Mouse (Mus musculus) limb, embryonic 15.5 days (tissue): ENCODE measurements around the gene Tmed9. TPM values are rescaled to one million over a fixed set of nuclear protein-coding genes. Genes with fewer than 3 reads are reported as not detected.
"Not testable (repeated sequence)": the region's sequence is repeated elsewhere in the genome, so short reads cannot be mapped to it uniquely, and the experiment has no call there.

ENCODE experiments used
- ATAC-seq: fragments of 200-750 bp; cut with Nextera tagmentation; 2 replicates; pipeline ENCODE4 v1.8.0; 2017; ENCODE audit warnings: low read depth, moderate TSS enrichment; ENCODE audit not compliant: insufficient number of reproducible peaks, low FRiP score, low TSS enrichment
- H3K27ac ChIP-seq: fragments of 300-500 bp; sonication (generic); 2 replicates; pipeline ENCODE4 v1.5.1; 2015; ENCODE audit warnings: moderate library complexity, mild to moderate bottlenecking, inconsistent platforms
- H3K27me3 ChIP-seq: fragments of 300-500 bp; sonication (generic); 2 replicates; pipeline ENCODE4 v1.6.1; 2015; ENCODE audit warnings: inconsistent platforms
- H3K36me3 ChIP-seq: fragments of 300-500 bp; sonication (generic); 2 replicates; pipeline ENCODE4 v1.6.1; 2015; ENCODE audit warnings: inconsistent platforms
- H3K4me1 ChIP-seq: fragments of 300-500 bp; sonication (generic); 2 replicates; pipeline ENCODE4 v1.6.1; 2015; ENCODE audit warnings: inconsistent platforms
- H3K4me2 ChIP-seq: fragments of 300-500 bp; sonication (generic); 2 replicates; pipeline ENCODE4 v1.6.1; 2015; ENCODE audit warnings: mild to moderate bottlenecking, inconsistent platforms
- H3K4me3 ChIP-seq: fragments of 300-500 bp; sonication (generic); 2 replicates; pipeline ENCODE4 v1.5.1; 2015; ENCODE audit warnings: mild to moderate bottlenecking, inconsistent platforms
- H3K9ac ChIP-seq: fragments of 300-500 bp; sonication (generic); 2 replicates; pipeline ENCODE4 v1.6.1; 2015; ENCODE audit warnings: inconsistent platforms
- H3K9me3 ChIP-seq: fragments of 300-500 bp; sonication (generic); 2 replicates; pipeline ENCODE4 v1.6.1; 2016; ENCODE audit warnings: inconsistent platforms
- WGBS: fragments of 180-500 bp; shearing (Covaris S2); methylation state at CpG from one replicate; pipeline ENCODE4 v1.1.7; 2015; 5-methylcytosine and 5-hydroxymethylcytosine counted together
- polyA plus RNA-seq: library from polyadenylated mRNA; unstranded; fragments of >200 nt; fragmentation: Nextera tagmentation; extraction: Ambion mirVana; gene quantifications from 2 replicates; pipeline ENCODE4 v1.2.1, GENCODE M21; 2015

Tmed9 gene
- polyA plus RNA-seq, 1 experiment from 2014 or later: 263 TPM

DNA sequence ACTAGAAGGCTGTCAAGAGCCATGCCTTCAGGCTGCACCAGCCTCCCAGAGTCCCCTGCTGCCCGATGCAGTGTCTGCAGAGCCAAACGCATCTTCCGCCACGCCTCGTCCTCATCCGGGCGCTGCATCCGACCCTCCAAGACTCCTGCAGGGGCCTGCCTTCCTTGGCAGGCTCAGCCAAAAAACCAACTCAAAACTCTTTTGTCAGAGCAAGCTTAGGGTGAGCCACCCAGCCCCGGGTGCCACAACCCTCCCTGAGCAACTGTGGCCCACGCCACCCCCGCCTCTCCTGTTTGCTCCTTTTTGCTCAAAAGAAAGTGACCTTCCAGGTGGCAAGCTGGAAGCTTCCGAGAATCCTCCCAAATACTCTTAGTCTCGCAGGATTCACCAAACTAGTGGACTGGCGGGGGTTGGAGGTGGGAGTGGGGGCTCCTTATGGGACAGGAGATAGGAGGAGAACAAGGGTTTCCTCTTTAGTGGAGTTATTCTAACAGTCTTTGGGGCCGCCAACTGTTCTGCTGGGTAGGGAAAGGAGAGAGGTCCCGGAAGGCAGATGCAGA lies 3.7 kb upstream of the Tmed9 start:
- WGBS: 6% methylated on average over 16 of the region's 16 CpGs
- Histone ChIP-seq H3K4me2 (peak overlapping the region; percentile 86), H3K27ac (peak overlapping the region; percentile 94), H3K27me3 (no peaks in the 10 kb centered on the region), H3K36me3 (0 out of 2 replicates have a peak, but pooled peaks cover 16% of the 10 kb centered on the region), H3K4me1 (peaks cover 18% of the 10 kb centered on the region), H3K9me3 (no peaks in the 10 kb centered on the region), H3K4me3 (peak overlapping the region; percentile 92), H3K9ac (peak overlapping the region; percentile 98)
- ATAC-seq: no peak

DNA sequence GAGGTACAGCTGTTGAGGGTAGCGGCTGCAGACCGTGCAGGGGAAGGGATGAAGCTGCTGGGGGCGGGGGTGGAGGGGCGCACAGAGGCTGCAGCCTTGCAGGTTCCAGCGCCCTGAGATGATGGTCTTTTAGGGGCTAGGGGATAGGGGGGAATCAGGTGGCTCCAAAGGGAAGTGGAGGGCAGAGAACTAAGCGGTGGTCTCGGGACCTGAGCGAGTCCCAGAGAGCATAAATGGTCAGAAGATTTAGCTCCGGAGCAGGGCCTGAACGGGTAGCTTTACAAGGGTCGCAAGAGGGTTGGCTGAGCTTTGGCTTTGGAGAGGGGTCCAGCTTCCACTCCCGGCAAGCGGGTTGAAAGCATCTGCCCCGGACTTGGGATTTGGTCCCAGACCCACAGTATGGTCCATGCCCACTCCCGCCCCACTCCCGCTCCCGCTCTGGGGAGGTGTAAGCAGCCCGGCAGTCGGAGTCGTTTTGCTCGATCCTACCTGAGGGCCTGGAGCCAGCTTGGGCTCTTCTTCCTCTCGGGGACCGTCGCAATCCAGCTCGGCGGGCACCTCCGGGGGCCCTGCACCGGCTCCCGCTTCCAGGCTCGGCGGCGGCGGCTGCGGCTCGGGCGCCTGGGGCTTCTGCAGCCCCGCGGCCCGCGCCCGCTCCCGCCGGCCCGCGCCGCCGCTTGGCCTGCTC lies 3.1 kb upstream of the Tmed9 start:
- Histone ChIP-seq H3K27ac (peak overlapping the region; percentile 94), H3K36me3 (0 out of 2 replicates have a peak, but pooled peaks cover 16% of the 10 kb centered on the region), H3K4me1 (peaks cover 18% of the 10 kb centered on the region), H3K9ac (peak overlapping the region; percentile 98), H3K9me3 (no peaks in the 10 kb centered on the region), H3K4me3 (peak overlapping the region; percentile 92), H3K27me3 (no peaks in the 10 kb centered on the region), H3K4me2 (peak overlapping the region; percentile 86)
- under 1% methylated on average over 33 of the region's 47 CpGs for WGBS
- peak; percentile 74 for ATAC-seq

DNA sequence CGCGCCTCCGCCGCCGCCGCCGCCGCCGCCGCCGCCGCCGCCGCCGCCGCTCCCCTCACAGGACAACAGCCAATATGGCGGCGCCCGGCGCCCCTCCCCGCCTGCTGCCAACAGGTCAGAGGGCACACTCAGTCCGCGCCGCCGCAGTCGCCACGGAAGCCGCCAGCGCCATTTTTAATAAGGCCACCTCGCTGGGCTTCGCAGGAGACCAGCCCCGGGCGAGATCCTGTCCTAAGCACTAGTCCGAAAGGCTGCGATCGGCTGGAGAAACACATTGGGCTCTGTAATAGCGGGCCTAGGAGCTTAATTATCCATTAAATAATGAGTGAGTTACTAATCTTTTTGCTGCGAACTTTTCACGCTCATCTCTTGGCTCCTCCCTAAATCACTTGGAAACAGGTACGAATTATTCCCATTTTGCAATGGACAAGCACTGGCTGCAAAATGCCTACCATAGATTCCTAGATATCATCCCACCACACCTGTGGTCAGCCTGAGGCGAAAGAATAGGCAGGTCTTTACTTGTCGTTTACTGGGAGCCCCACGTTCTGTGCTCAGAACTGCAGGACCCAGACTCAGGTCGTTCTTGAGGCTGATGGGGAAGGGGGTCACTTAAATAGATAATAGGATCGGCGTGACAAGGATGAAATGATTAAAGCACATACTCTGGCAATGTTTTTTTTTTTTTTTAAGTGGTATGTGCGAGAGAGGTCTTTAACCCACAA lies 2.3 kb upstream of the Tmed9 start, which contains the start of gene Fam193b:
Gene Fam193b, minus strand, starts transcription at position 94 of the 725 bp plus-strand sequence.
- Histone ChIP-seq H3K4me1 (peaks cover 18% of the 10 kb centered on the region), H3K9me3 (no peaks in the 10 kb centered on the region), H3K27me3 (no peaks in the 10 kb centered on the region), H3K27ac (peak within 1 kb of the TSS; percentile 94), H3K4me3 (peak within 1 kb of the TSS; percentile 92), H3K4me2 (peak within 1 kb of the TSS; percentile 86), H3K9ac (peak within 1 kb of the TSS; percentile 98), H3K36me3 (0 out of 2 replicates have a peak, but pooled peaks cover 13% of the 10 kb centered on the region)
- peak; percentile 88 for ATAC-seq
- 3% methylated on average over 41 of the region's 47 CpGs for WGBS

DNA sequence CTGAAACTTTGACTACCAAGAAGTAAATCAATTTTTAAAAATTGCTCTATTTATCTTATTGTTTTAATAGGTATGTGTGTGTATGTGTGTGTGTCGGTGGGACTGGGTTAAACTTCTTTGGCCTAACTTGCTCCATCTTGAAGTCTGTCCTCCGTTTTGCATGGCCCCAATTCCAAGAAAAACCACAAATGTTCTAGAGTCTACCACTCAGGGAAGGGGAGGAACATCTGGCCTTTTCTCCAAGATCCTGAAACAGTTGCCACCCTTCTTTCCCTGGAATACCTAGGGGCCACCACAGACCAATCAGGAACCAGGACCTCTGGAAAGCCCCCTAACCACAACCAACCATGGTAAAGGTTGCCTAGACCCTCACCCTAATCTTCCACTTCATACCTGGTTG lies 1.6 kb upstream of the Tmed9 start:
- no peak overlapping the region for H3K4me3 ChIP-seq
- no peaks in the 10 kb centered on the region for H3K9me3 ChIP-seq
- 0 out of 2 replicates have a peak, but pooled peaks cover 10% of the 10 kb centered on the region for H3K36me3 ChIP-seq
- no peaks in the 10 kb centered on the region for H3K27me3 ChIP-seq
- no peak overlapping the region for H3K4me2 ChIP-seq
- 76% methylated on average over 2 of the region's 2 CpGs for WGBS
- no peak overlapping the region for H3K9ac ChIP-seq
- peaks cover 18% of the 10 kb centered on the region for H3K4me1 ChIP-seq
- no peak overlapping the region for H3K27ac ChIP-seq
- ATAC-seq: no peak

DNA sequence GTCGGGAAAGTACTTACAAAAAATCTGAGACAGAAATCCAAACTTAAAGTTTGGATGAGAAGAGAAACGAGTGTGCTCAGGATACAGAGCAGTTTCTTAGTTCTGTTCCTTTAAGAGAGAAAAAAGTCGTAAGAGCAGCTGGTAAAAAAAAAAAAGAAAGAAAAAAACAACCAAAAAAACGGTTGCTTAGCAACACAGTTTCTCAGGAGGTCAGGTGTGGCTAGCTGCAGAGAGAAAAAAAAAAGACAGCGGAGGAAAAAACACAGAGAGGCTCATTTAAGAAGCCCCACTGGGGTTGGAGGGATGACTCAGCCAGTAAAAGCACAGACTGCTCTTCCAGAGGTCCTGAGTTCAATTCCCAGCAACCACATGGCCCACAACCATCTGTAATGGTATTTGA lies 789 bp downstream of the Tmed9 start:
- no peak for ATAC-seq
- no peak overlapping the region for H3K4me3 ChIP-seq
- no peak overlapping the region for H3K4me2 ChIP-seq
- no peak overlapping the region for H3K27ac ChIP-seq
- H3K9ac ChIP-seq: no peak overlapping the region
- WGBS: 58% methylated on average over 5 of the region's 5 CpGs
- H3K36me3 ChIP-seq: 0 out of 2 replicates have a peak, but pooled peaks cover under 1% of the 10 kb centered on the region
- H3K4me1 ChIP-seq: peaks cover 13% of the 10 kb centered on the region
- H3K9me3 ChIP-seq: no peaks in the 10 kb centered on the region
- no peaks in the 10 kb centered on the region for H3K27me3 ChIP-seq

DNA sequence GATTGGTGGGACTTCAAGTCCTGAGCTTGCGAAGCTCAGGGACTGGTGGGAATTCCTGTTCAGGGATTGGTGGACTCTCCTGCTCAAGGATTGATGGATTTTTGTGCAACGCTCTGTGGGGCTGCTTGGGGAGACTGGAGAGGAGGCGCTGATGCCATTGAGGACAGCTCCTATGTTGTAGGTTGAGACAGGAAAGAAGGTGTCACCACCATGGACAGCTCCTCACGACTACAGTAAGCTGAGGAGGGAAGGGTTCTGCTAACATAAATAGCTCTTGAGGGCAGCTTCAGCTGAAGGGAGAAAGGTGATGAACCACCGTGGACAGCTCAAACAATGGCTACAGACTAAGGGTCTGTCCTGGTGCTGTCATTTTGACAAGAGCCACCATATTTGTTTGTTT lies 2.4 kb downstream of the Tmed9 start:
- no peak for ATAC-seq
- Histone ChIP-seq H3K4me3 (no peak overlapping the region), H3K27ac (no peak overlapping the region), H3K9ac (no peak overlapping the region), H3K4me1 (peaks cover 5% of the 10 kb centered on the region; the same call in 1 of the 2 replicates), H3K9me3 (no peaks in the 10 kb centered on the region), H3K4me2 (no peak overlapping the region), H3K27me3 (no peaks in the 10 kb centered on the region), H3K36me3 (no peaks in the 10 kb centered on the region)
- WGBS: 60% methylated on average over 5 of the region's 5 CpGs

GRCm38 (mm10) chr13:55576872-55577271 lies 3.3 kb downstream of the Tmed9 start:
- H3K4me3 ChIP-seq, H3K36me3 ChIP-seq, H3K9me3 ChIP-seq, H3K4me2 ChIP-seq, H3K27ac ChIP-seq, H3K27me3 ChIP-seq, H3K9ac ChIP-seq, ATAC-seq, H3K4me1 ChIP-seq: not testable (repeated sequence)
- 81% methylated on average over 7 of the region's 7 CpGs for WGBS

- no peak overlapping the region for H3K27ac ChIP-seq
- no peaks in the 10 kb centered on the region for H3K9me3 ChIP-seq
- no peak for ATAC-seq
- H3K4me1 ChIP-seq: no peaks in the 10 kb centered on the region
- WGBS: 79% methylated on average over 4 of the region's 4 CpGs
- H3K36me3 ChIP-seq: no peaks in the 10 kb centered on the region
- no peak overlapping the region for H3K9ac ChIP-seq
- no peak overlapping the region for H3K4me3 ChIP-seq
- 0 out of 2 replicates have a peak, but pooled peaks cover 3% of the 10 kb centered on the region for H3K27me3 ChIP-seq
- no peak overlapping the region for H3K4me2 ChIP-seq
Measured at GRCm38 (mm10) chr13:55578086-55578485, 4.6 kb downstream of the Tmed9 start.

DNA sequence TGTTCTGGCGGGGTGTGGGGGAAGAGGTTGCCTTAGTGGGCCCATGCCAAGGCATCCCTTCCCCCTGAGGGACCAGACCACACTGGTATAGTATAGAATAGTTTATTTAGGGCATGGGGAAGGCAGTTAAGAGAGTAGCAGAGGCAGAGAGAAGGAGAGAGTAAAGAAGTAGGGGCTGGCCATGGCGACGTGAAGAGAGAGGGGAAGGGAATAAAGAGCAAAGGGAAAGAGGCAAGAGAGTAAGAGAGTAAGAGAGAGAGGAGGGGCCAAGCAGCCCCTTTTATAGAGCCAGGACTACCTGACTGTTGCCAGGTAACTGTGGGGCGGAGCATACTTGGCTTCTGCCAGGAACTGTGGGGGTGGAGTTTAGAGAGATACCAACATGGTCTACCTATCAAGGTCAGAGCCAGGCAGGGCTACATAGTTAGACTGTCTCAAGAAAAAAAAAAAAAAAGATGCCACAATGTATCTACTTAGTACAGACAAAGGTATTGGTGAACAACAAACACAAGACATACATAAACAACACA lies 18.5 kb downstream of the Tmed9 start:
- Histone ChIP-seq H3K4me2 (no peak overlapping the region), H3K9me3 (no peaks in the 10 kb centered on the region), H3K4me3 (no peak overlapping the region), H3K36me3 (peaks cover 26% of the 10 kb centered on the region), H3K9ac (no peak overlapping the region), H3K4me1 (peaks cover 11% of the 10 kb centered on the region), H3K27ac (no peak overlapping the region), H3K27me3 (no peaks in the 10 kb centered on the region)
- no peak for ATAC-seq
- WGBS: 72% methylated on average over 4 of the region's 4 CpGs

DNA sequence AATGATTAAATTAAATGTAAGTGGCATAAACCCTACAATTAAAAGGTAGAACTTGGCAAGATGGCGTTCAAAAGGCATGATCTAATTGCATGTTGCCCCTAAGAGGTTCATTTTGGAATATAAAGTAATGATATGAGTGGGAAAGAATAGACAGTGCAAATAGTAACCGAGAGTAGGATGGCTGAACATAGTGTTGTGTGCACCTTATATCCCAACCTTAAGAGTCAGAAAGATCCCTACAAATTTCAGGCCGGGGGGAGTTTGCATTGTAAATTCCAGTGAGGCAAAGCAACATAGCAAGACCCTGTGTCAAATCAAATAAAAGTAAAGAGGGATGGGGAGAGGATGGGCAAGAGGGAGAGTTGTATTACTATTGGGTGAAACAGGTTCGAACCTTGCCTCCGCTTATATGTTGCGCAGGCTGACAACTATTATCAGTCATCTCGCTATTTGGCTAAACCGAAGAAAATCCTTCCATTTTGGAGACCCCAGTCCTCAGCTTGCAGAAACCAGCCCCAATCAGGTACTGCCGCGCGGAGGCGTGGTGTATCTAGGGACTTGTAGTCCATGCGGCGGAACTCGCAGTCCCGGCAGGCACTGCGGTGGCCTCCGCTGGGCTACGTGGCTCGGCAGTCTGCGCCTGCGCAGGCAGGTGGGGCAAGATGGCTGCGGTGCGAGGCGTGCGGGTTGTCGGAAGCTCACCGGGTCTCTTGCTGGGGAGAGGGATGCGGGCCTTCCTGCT lies 19.2 kb downstream of the Tmed9 start:
- Histone ChIP-seq H3K9me3 (no peaks in the 10 kb centered on the region), H3K4me1 (peaks cover 11% of the 10 kb centered on the region), H3K4me2 (peak overlapping the region; percentile 56), H3K27ac (peak overlapping the region; percentile 74), H3K4me3 (peak overlapping the region; percentile 70), H3K36me3 (peaks cover 32% of the 10 kb centered on the region), H3K9ac (peak overlapping the region; percentile 80), H3K27me3 (no peaks in the 10 kb centered on the region)
- peak; percentile 97 for ATAC-seq
- 5% methylated on average over 29 of the region's 29 CpGs for WGBS

GRCm38 (mm10) chr13:55593254-55593747 lies 19.8 kb downstream of the Tmed9 start:
- Histone ChIP-seq H3K4me1 (peaks cover 11% of the 10 kb centered on the region), H3K36me3 (peaks cover 39% of the 10 kb centered on the region), H3K4me2 (peak overlapping the region; percentile 56), H3K9ac (peak overlapping the region; percentile 80), H3K27me3 (no peaks in the 10 kb centered on the region), H3K9me3 (no peaks in the 10 kb centered on the region), H3K27ac (peak overlapping the region; percentile 74), H3K4me3 (peak overlapping the region; percentile 70)
- ATAC-seq: 0 out of 2 replicates have a peak, but pooled peaks have one; percentile 33
- under 1% methylated on average over 31 of the region's 31 CpGs for WGBS
